Mouse (Mus musculus) cerebellum, adult 2 months (tissue): ENCODE measurements around the gene Itgav.

Experiments used
- CTCF ChIP-seq: fragments of 200-500 bp; IDR thresholded peaks from 2 replicates; pipeline ENCODE4 v1.5.1; 2011; ENCODE audit warnings: low read depth, mild to moderate bottlenecking, control low read depth, low read length, moderate library complexity, borderline replicate concordance; ENCODE audit not compliant: insufficient read depth
- POLR2A ChIP-seq: fragments of 200-500 bp; IDR thresholded peaks from 2 replicates; pipeline ENCODE4 v1.6.1; 2011; ENCODE audit warnings: low read length, control low read depth, borderline replicate concordance; ENCODE audit not compliant: insufficient read depth

- TF ChIP-seq CTCF (no peak), POLR2A (no peak)
Measured at GRCm38 (mm10) chr2:83813273-83813892, 89.2 kb downstream of the Itgav start.
